Mouse (Mus musculus) lung, postnatal 10 days (tissue): ENCODE measurements around the gene Coasy.

ENCODE experiments used
- DNase-seq: peaks from one replicate; pipeline ENCODE4 v3.0.0; 2021

Gene Coasy

GRCm38 (mm10) chr11:101063676-101064327, 18.6 kb upstream of the Coasy start:
- DNase-seq, result peak; percentile 88

- DNase-seq, result no peak
These were observed 17.9 kb upstream of the Coasy start for GRCm38 (mm10) chr11:101064462-101064861.

- no peak for DNase-seq
These were observed 17.4 kb upstream of the Coasy start for GRCm38 (mm10) chr11:101065002-101065401.

- DNase-seq, result peak; percentile 90
These were observed 15.6 kb upstream of the Coasy start for GRCm38 (mm10) chr11:101066549-101067412.

- peak; percentile 97 for DNase-seq
These were observed 12.8 kb upstream of the Coasy start, which contains the start of gene Naglu for GRCm38 (mm10) chr11:101069391-101070188. Gene Naglu, plus strand, starts transcription at chr11:101070012.

GRCm38 (mm10) chr11:101070189-101070527, 12.2 kb upstream of the Coasy start:
- no peak for DNase-seq

GRCm38 (mm10) chr11:101070987-101071386, 11.4 kb upstream of the Coasy start:
- no peak for DNase-seq

GRCm38 (mm10) chr11:101071810-101072428, 10.4 kb upstream of the Coasy start:
- DNase-seq, result no peak

DNA sequence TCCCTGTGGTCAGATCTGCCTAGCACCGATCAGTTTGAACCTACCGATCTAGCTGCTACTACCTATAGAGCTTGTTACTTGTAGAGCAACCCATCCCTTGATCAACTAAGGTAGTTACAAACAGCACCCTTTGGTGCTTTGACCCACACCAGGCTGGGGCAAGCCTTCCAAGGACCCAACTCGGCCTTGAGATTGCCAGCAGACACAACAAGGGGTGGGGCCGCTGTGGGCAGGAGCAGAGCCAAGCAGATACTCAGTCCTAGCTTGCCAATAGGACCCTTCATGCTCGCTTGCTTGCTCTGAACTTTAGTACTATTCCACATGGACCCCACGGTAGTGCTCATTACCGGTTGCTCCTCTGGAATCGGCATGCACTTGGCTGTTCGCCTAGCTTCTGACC, 4.2 kb upstream of the Coasy start, which contains the start of gene Hsd17b1:
TSS of gene Hsd17b1 (plus strand) at position 291 of the 400 bp plus-strand sequence.
- no peak for DNase-seq

GRCm38 (mm10) chr11:101079746-101080145, 2.6 kb upstream of the Coasy start:
- no peak for DNase-seq

DNA sequence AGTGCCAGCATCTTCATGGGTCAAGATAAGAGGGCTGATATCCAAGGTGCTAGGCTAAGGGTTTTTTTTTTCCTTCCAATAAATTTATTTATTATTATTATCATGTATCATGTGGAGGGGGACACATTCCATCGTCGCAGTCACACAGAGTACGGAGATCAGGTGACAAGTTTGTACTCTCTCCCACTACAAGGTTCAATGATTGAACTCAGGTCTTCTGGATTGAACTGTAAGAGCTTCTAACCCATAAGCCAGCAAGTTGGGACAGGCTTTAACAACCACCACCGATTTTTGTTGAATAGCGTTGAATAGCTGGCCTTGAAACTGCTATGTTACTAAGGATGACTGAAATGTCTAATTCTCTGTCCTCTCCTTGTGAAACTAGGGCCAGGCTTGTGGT, 1.9 kb upstream of the Coasy start:
- no peak for DNase-seq

DNA sequence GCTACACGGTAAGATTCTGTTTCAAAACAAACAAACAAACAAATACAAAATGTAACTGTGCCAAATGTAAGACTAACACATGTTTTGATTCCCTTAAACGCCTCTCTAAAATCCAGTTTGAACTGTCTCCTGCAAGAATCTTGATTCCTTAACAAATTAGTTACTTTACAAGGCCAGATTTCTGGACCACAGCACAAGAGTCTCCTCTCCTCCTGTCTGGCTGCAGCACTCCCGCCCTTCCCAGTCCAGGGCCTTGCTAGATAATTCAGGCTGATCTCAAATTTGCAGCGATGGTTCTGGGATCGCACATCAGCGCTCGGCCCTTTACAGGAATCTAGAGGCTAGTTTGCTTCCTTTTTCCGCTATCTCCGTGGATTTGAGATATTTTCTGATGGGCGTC, 706 bp upstream of the Coasy start:
- no peak for DNase-seq

- DNase-seq, result peak; percentile 51
These were observed 825 bp downstream of the Coasy start for GRCm38 (mm10) chr11:101083083-101083697.

- no peak for DNase-seq
These were observed 1.9 kb downstream of the Coasy start for GRCm38 (mm10) chr11:101084246-101084645.

DNA sequence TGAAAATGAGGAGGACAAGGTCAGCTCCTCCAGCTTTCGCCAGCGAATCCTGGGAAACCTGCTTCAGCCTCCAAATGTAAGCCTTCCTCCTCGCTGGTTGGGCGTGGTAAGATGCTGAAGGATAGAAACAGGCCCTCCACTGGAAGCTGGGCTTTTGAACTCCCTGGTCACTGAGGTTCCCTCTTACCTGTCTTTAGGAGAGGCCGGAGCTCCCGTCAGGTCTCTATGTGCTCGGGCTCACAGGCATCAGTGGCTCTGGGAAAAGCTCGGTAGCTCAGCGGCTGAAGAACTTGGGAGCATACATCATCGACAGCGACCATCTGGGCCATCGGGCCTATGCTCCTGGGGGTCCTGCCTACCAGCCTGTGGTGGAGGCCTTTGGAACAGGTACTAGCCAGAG, 2.4 kb downstream of the Coasy start:
- DNase-seq, result no peak

DNA sequence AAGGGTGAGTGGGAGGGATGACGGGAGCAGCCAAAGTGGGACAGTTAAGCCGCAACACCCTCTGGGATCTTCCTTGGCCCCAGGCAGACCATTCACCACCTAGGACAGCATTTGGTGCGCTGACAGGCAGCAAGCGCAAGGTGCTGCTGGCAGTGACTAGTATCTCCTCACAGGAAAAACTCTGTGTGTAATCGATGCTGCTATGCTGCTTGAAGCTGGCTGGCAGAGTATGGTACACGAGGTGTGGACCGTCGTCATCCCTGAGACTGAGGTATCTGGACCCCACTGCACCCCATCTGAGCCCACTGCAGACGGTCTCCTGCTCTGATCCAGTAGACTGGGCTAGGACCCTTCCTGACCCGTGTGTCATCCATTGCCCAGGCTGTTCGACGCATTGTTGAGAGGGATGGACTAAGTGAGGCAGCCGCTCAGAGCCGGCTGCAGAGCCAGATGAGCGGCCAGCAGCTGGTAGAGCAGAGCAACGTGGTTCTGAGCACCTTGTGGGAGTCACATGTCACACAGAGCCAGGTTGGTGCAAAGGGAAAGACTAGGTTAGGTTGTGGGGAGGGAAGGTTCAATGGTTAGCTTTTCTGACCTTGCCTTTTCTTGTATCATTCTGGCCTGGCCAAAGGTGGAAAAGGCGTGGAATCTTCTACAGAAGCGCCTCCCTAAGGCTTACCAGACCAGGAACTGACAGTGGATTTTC, 3.4 kb downstream of the Coasy start:
- DNase-seq, result no peak

- DNase-seq, result no peak
These were observed 3.9 kb downstream of the Coasy start for GRCm38 (mm10) chr11:101086323-101086674.

- DNase-seq, result peak; percentile 96
These were observed 4.7 kb downstream of the Coasy start, which contains the start of gene Mlx for GRCm38 (mm10) chr11:101086756-101087681. Gene Mlx, plus strand, starts transcription at chr11:101087277.

GRCm38 (mm10) chr11:101087682-101088055, 5.3 kb downstream of the Coasy start:
- DNase-seq, result no peak

DNA sequence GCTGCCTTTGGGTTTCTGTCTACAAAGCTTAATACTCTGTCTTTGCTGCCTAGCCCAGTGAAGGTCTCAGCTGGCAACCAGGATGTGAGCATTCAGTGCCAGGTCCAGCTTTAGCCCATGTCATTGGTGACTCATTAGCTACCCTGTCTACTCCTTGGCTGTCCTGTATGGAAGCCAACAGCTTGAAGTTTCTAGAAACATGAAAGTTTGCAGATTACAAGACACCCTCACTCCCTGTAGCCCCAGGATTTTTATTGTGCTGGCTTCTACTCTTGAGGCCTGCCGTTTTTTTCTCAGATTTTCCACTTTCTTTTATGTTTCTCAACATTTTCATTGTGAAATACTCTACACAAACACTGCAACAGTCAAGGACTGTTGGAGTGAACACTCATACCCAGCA, 7.6 kb downstream of the Coasy start:
- no peak for DNase-seq

- no peak for DNase-seq
These were observed 12.6 kb downstream of the Coasy start for GRCm38 (mm10) chr11:101094930-101095313.
